Mouse (Mus musculus) liver, adult (tissue): ENCODE data around the gene Dlg2.

Experiments
- GATA4 ChIP-seq: IDR thresholded peaks from 2 replicates; pipeline ENCODE4 v1.6.1; 2014; ENCODE audit warnings: mild to moderate bottlenecking, low read length; ENCODE audit not compliant: insufficient replicate concordance

The Dlg2 gene

DNA sequence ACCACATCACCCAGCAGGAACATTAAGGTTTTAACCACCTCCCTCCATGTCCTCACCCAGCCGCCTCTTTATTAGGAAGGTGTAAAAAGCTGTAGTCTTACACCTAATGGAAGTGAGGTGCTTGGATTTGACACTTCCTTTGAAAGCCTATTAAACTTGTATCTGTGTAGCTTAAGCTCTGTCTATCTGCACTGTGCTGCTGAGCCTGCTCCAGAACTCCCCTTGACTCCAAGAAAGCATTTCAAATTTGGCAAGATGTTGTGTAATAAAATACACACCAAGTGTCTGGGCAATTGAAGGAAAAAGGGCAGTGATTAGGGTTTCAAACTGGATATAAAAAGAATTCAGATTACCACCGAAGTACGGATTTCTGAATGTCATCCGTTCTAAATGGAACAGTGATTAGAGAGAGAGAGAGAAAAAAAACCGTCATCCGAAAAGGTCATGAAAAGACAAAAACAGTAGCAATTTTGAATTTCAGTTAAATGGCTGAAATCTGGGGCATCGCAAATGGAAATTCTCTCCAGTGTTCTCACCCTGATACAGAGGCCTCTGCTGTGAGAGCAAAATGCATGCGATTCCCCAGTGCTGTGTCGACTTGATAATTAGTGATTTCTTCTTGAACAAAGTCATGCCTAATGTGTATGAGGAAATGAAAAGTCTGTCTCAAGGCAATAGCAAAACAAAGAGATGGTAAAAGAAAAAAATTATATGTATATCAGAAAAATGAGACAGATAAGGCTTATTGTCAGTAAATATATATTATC lies 1663.8 kb downstream of the Dlg2 start:
- no peak for TF ChIP-seq GATA4

DNA sequence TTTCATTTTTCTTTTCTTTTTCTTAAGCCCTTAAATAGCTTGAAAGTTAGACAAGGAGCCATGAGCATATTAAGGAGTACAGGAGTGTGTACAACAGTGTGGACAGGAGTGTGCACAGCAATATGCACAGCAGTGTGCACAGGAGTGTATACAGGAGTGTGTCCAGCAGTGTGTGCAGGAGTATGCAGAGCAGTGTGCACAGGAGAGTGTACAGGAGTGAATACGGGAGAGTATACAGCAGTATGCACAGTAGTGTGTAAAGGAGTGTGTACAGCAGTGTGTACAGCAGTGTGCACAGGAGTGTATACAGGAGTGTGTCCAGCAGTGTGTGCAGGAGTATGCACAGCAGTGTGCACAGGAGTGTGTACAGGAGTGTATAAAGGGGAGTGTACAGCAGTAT lies 1671.0 kb downstream of the Dlg2 start:
- no peak for TF ChIP-seq GATA4

DNA sequence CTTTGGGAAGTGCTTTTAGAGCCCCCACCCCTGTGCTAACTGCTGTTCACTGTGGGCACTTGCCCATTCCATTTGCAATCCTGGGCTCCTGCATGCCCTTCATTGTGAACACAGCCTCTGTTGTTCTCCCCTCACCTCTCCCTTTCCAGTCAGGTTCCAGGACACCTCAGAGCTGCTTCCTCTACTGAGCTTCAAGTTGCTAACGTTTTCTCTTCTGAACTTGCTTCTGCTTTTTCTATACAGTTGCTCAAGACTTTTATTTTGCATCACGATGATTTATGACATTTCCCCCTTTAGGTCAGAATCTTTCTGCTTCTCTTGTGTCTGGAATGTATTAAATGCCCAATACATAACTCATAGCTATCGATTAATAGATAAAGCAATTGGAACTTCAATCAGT lies 1674.3 kb downstream of the Dlg2 start:
- no peak for TF ChIP-seq GATA4

GRCm38 (mm10) chr7:92154603-92155002 lies 1678.1 kb downstream of the Dlg2 start:
- TF ChIP-seq GATA4 = no peak

- no peak for TF ChIP-seq GATA4
These were observed 1686.7 kb downstream of the Dlg2 start for GRCm38 (mm10) chr7:92163150-92163549.

DNA sequence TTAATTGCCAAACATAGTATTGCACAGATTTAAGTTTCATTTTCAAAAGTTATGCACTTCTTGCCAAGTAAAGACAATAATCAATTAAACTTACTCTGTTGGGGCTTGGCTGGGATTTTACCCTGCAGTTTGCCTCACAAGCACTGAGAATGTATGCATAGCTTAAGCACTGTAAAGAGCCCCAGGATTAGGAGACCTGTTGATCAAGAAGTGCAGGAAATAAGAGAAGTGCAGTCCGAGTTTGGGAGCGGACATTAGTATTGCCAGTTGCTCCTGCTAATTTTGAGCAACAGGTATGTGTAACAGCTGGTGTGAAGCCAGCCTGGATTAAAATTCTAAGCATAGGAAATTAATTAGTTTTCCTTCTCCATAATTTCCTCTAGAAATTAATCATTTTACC lies 1687.8 kb downstream of the Dlg2 start:
- no peak for TF ChIP-seq GATA4

- TF ChIP-seq GATA4 = no peak
These were observed 1688.5 kb downstream of the Dlg2 start for GRCm38 (mm10) chr7:92164875-92165518.

DNA sequence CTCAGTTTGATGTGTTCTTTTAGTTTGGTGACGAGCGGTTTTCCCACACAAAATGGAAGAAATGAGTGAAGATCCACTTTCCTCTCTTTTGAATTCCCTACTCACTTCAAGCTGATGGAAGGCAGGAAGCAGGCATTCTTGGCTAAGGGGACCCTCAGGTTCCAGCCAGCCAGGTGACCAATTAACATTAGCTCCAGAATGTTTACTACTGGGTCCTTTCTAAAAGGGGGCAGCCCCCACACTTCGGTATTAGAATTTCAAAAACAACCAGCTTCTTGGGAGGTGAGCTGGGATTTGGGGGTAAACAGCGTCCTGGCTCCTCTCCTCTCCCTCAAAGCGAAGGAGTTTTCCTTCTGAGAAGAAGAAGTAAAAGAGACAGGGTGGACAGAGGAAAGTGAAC lies 1703.6 kb downstream of the Dlg2 start:
- TF ChIP-seq GATA4 = no peak

DNA sequence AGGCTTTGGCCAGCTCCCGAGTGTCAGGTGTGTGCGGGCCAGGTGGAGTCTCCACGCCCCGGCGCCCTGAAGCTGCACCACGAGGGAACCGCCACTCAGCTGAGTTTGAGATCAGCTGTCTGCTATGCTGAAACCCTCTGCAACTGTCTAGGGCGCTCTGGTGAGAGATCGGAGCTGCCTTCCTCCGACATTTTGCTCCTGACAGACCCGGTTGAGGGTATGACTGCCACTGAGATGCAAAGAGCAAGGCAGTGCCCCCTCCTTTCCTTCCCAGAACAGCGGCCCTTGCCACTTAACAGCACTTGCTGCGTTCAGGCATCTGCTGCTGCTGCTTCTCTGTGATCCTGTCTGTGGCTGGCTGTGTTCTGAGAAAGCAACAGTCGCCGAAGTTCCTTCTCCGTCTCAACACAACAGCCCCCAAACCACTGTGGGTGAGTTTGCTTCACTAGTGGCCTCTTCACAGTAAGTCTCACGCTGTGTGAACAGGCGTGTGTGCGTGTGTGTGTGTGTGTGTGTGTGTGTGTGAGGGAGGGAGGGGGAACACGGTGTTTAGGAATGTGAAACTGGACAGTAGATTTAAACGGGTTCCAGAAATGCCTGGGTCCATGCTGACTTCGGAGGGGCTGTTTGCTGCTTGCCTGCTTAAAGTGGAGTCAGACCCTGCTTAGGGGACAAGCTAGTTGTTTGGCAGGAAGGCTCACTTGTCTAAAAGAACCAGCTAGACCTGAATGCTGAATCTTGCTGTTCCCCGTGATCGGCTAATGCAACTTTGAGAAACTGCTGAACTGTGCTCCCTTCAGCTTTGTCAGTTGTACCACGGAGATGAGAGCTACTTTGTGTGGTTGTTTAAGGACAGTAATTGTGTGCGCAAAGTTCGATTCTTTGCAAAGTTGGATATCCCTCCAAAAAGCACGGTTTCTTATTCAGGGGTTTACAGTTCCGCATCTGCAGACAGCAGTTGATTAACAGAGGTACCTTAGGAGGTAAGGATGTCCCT lies 1704.4 kb downstream of the Dlg2 start:
- TF ChIP-seq GATA4 = no peak

GRCm38 (mm10) chr7:92181959-92182612 lies 1705.6 kb downstream of the Dlg2 start:
- no peak for TF ChIP-seq GATA4

DNA sequence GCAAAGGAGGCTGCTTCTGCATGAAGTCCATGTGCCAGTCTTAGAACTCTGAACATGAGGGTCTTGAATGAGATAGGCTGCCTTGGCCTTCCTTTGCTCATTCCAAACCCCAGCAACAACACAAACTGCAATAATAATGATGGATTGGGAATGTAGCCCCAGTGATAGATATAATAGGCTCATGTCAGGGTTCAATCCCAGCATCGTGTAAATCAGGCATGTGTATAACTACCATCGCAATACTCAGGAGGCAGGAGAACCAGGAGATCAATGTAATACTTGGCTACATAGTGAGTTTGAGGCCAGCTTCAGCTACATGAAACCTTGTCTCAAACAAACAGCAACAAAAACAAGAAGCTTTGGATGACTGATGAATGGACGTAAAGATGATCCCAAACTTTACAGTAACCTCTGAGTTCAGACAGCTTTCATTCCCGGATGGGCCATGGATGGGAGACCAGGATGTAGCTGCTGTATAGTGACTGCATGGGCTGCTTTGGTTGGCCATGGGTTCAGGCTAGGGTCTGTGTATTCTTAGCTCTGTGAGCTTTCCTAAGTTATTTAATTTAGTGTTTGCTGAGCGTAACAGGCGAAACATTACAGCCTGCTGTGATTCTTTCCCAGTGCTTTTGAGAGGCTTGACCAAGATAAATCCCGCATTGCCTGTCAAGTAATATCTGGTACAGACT lies 1708.0 kb downstream of the Dlg2 start:
- TF ChIP-seq GATA4 = no peak

DNA sequence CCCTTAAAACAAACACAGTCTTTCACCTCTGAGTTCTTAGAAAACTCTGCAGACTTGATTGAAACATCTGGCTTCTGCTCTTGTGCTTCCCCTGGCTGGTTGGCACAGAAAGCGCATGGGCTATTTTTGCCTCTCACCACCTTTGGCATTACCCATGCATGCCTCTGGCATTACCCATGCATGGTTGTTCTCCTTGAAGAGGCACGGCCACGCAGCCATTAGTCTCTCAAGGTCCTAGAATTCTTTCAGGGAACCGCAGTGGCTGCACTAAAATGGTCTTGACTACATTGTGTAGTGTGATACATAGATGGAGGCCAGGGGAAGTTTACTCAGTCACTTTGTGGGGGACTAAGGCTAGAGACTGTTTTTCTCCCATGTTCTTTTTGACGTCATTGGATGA lies 1709.9 kb downstream of the Dlg2 start:
- no peak for TF ChIP-seq GATA4

DNA sequence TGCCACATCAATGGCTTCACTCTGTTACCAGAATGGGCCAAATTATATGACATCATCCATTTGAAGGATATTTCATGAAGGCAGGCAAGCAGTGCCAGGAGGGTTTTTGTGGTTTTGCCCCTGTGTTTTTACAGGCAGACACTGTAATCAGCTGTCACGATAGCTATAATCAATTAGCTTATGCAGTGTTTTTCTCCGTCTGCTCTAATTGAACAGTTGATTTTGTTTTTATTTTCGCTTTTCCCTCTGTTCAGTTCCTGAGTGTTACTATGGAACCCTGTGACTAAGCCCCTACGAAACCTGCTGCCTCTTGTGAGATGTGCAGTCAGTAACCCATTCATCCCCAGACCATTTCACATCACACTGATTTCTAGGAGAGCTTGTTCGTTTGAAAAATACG lies 1712.7 kb downstream of the Dlg2 start:
- TF ChIP-seq GATA4 = no peak

DNA sequence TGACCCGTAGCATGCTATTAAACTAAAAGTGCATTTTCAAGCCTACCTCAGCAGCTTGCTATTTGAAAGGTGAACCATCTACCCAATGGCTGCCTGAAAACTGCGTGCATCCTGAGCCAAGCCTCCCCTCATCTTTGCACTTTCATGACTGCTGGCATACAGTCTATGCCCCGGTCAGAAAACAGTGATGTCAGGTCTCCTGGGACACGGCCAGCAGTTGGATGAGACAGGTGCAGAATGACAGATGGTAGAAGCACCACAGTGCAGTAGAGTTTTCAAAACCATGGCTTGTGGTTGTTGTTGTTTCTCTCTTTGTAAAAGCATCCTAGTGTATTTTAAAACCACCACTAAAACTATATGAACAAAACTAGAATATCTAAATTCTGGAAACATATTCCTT lies 1719.5 kb downstream of the Dlg2 start:
- TF ChIP-seq GATA4 = no peak
